Mouse (Mus musculus) CH12.LX (cell line): ENCODE data around the gene Zfp511. TPM values are rescaled to one million over a fixed set of nuclear protein-coding genes. Genes with fewer than 3 reads are reported as not detected.

Experiments used
- DNase-seq: peaks from one replicate; pipeline ENCODE4 v3.0.0-alpha.2; 2013; ENCODE audit errors: extremely low read depth
- H3K27ac ChIP-seq: 2 replicates; pipeline ENCODE4 v1.5.1; 2012; ENCODE audit warnings: low read depth, mild to moderate bottlenecking, control low read depth, moderate library complexity; ENCODE audit not compliant: insufficient read depth
- H3K27me3 ChIP-seq: replicated peaks from 2 replicates; pipeline ENCODE3; 2012; ENCODE audit warnings: inconsistent platforms
- H3K36me3 ChIP-seq, 2 experiments: replicated peaks in 1 of 2; 2 replicates each; pipeline versions ENCODE3 to v1.6.1; 2012; ENCODE audit warnings: inconsistent platforms in 1 of 2, low read length in 1 of 2, mild to moderate bottlenecking in 1 of 2, mixed read lengths in 1 of 2, moderate library complexity in 1 of 2; ENCODE audit not compliant: control insufficient read depth in 1 of 2, insufficient read depth in 1 of 2
- H3K4me1 ChIP-seq, 2 experiments: 2 replicates each; pipeline ENCODE4 v1.6.1; 2012; ENCODE audit warnings: inconsistent platforms in 1 of 2, moderate library complexity in 1 of 2; ENCODE audit not compliant: insufficient read depth in 2 of 2, control insufficient read depth in 1 of 2
- H3K4me2 ChIP-seq: 2 replicates; pipeline ENCODE4 v1.6.1; 2012; ENCODE audit warnings: low read depth, mild to moderate bottlenecking, control low read depth; ENCODE audit not compliant: poor library complexity, insufficient read depth, severe bottlenecking
- H3K4me3 ChIP-seq, 3 experiments: fragments of 150-350 bp in 1 of 3; sonication (generic) in 1 of 3; replicated peaks in 1 of 3; 2 replicates each; pipeline versions ENCODE3 to v1.5.1; 2011 to 2012; ENCODE audit warnings: low read depth in 2 of 3, low read length in 2 of 3, mild to moderate bottlenecking in 2 of 3, moderate library complexity in 2 of 3, control low read depth in 1 of 3, improper control_type of control experiment in 1 of 3, inconsistent platforms in 1 of 3, mixed read lengths in 1 of 3; ENCODE audit not compliant: poor library complexity in 1 of 3
- H3K79me2 ChIP-seq: replicated peaks from 2 replicates; pipeline ENCODE4 v1.6.1; 2012; ENCODE audit warnings: mild to moderate bottlenecking, moderate library complexity; ENCODE audit not compliant: control insufficient read depth, poor library complexity, insufficient read depth, severe bottlenecking; ENCODE audit errors: extremely low read depth
- H3K9ac ChIP-seq: 2 replicates; pipeline ENCODE4 v1.6.1; 2012; ENCODE audit warnings: low read depth, mild to moderate bottlenecking, control low read depth, moderate library complexity; ENCODE audit not compliant: insufficient read depth
- H3K9me3 ChIP-seq: replicated peaks from 2 replicates; pipeline ENCODE3; 2012; ENCODE audit warnings: low read length, inconsistent platforms, mixed read lengths
- CHD1 ChIP-seq: IDR thresholded peaks from 2 replicates; pipeline ENCODE4 v1.6.1; 2012; ENCODE audit warnings: low read depth, low read length, improper control_type of control experiment, inconsistent platforms
- CTCF ChIP-seq, 2 experiments: IDR thresholded peaks in 1 of 2; conservative IDR thresholded peaks in 1 of 2; 2 replicates each; pipeline ENCODE4 v1.5.1; 2011 to 2012; ENCODE audit warnings: low read depth in 2 of 2, low read length in 2 of 2, improper control_type of control experiment in 1 of 2, inconsistent platforms in 1 of 2, mild to moderate bottlenecking in 1 of 2, moderate library complexity in 1 of 2
- ELF1 ChIP-seq: IDR thresholded peaks from 2 replicates; pipeline ENCODE4 v1.6.1; 2014; ENCODE audit warnings: low read depth, mild to moderate bottlenecking, inconsistent platforms, low read length, improper control_type of control experiment
- EP300 ChIP-seq: IDR thresholded peaks from 2 replicates; pipeline ENCODE4 v1.6.1; 2011; ENCODE audit warnings: low read length, improper control_type of control experiment
- ETS1 ChIP-seq: conservative IDR thresholded peaks from 2 replicates; pipeline ENCODE4 v1.6.1; 2012; ENCODE audit warnings: low read depth, mild to moderate bottlenecking, inconsistent platforms, low read length, improper control_type of control experiment, moderate library complexity
- GABPA ChIP-seq: IDR thresholded peaks from 2 replicates; pipeline ENCODE4 v1.6.1; 2012; ENCODE audit warnings: low read depth, low read length, improper control_type of control experiment, inconsistent platforms; ENCODE audit not compliant: insufficient replicate concordance
- HCFC1 ChIP-seq: IDR thresholded peaks from 2 replicates; pipeline ENCODE4 v1.6.1; 2012; ENCODE audit warnings: low read depth, mild to moderate bottlenecking, inconsistent platforms, low read length, improper control_type of control experiment
- IRF4 ChIP-seq: IDR thresholded peaks from 2 replicates; pipeline ENCODE4 v1.6.1; 2014; ENCODE audit warnings: low read depth, mild to moderate bottlenecking, inconsistent platforms, low read length, improper control_type of control experiment
- JUN ChIP-seq: IDR thresholded peaks from 2 replicates; pipeline ENCODE4 v1.6.1; 2011; ENCODE audit warnings: low read depth, mild to moderate bottlenecking, low read length, improper control_type of control experiment, moderate library complexity; ENCODE audit not compliant: insufficient read depth
- JUND ChIP-seq: conservative IDR thresholded peaks from 2 replicates; pipeline ENCODE4 v1.6.1; 2011; ENCODE audit warnings: low read depth, low read length, improper control_type of control experiment
- KAT2A ChIP-seq: IDR thresholded peaks from 2 replicates; pipeline ENCODE4 v1.6.1; 2012; ENCODE audit warnings: low read length, improper control_type of control experiment, inconsistent platforms; ENCODE audit not compliant: insufficient replicate concordance
- MAFK ChIP-seq: IDR thresholded peaks from 2 replicates; pipeline ENCODE4 v1.6.1; 2011; ENCODE audit warnings: low read length, improper control_type of control experiment; ENCODE audit not compliant: insufficient replicate concordance
- MAX ChIP-seq: IDR thresholded peaks from 2 replicates; pipeline ENCODE4 v1.6.1; 2011; ENCODE audit warnings: low read length, improper control_type of control experiment
- MAZ ChIP-seq: IDR thresholded peaks from 2 replicates; pipeline ENCODE4 v1.6.1; 2012; ENCODE audit warnings: low read depth, mild to moderate bottlenecking, inconsistent platforms, low read length, improper control_type of control experiment, moderate library complexity
- MEF2A ChIP-seq: IDR thresholded peaks from 2 replicates; pipeline ENCODE4 v1.6.1; 2014; ENCODE audit warnings: low read depth, mild to moderate bottlenecking, inconsistent platforms, low read length, improper control_type of control experiment, borderline replicate concordance
- MYC ChIP-seq: IDR thresholded peaks from 2 replicates; pipeline ENCODE4 v1.6.1; 2011; ENCODE audit warnings: low read depth, mild to moderate bottlenecking, improper control_type of control experiment, low read length
- NELFE ChIP-seq: IDR thresholded peaks from 2 replicates; pipeline ENCODE4 v1.6.1; 2011; ENCODE audit warnings: low read depth, low read length, improper control_type of control experiment
- PAX5 ChIP-seq: IDR thresholded peaks from 2 replicates; pipeline ENCODE4 v1.6.1; 2012; ENCODE audit warnings: low read length, inconsistent platforms, mixed read lengths
- POLR2A ChIP-seq: IDR thresholded peaks from 2 replicates; pipeline ENCODE4 v1.6.1; 2011; ENCODE audit warnings: low read depth, mild to moderate bottlenecking, improper control_type of control experiment, low read length
- POLR2AphosphoS2 ChIP-seq: IDR thresholded peaks from 2 replicates; pipeline ENCODE4 v1.6.1; 2011; ENCODE audit warnings: low read depth, low read length, improper control_type of control experiment
- RAD21 ChIP-seq: IDR thresholded peaks from 2 replicates; pipeline ENCODE4 v1.6.1; 2011; ENCODE audit warnings: low read depth, mild to moderate bottlenecking, low read length, improper control_type of control experiment, moderate library complexity
- SMC3 ChIP-seq: IDR thresholded peaks from 2 replicates; pipeline ENCODE4 v1.6.1; 2011; ENCODE audit warnings: low read depth, low read length, improper control_type of control experiment
- TBP ChIP-seq: conservative IDR thresholded peaks from 2 replicates; pipeline ENCODE4 v1.6.1; 2011; ENCODE audit warnings: low read depth, low read length, improper control_type of control experiment
- TCF12 ChIP-seq: IDR thresholded peaks from 2 replicates; pipeline ENCODE4 v1.6.1; 2014; ENCODE audit warnings: low read depth, mild to moderate bottlenecking, inconsistent platforms, low read length, improper control_type of control experiment
- UBTF ChIP-seq: IDR thresholded peaks from 2 replicates; pipeline ENCODE4 v1.6.1; 2012; ENCODE audit warnings: low read depth, mild to moderate bottlenecking, inconsistent platforms, low read length, improper control_type of control experiment, moderate library complexity
- USF2 ChIP-seq: conservative IDR thresholded peaks from 2 replicates; pipeline ENCODE4 v1.6.1; 2011; ENCODE audit warnings: low read depth, low read length, improper control_type of control experiment
- ZC3H11A ChIP-seq: IDR thresholded peaks from 2 replicates; pipeline ENCODE4 v1.6.1; 2012; ENCODE audit warnings: low read depth, mild to moderate bottlenecking, inconsistent platforms, low read length, improper control_type of control experiment
- dilution Hi-C: fragments of 300-500 bp; cut with MboI; formaldehyde crosslinking; loops from 2 replicates; pipeline ENCODE4 v1.14.3; 2020; ENCODE audit warnings: low sequenced_read_pairs; ENCODE audit not compliant: extremely low pct_unique_long_range_greater_than_20kb, extremely low pct_ligation_motif_present
- in situ Hi-C: fragments of 300-500 bp; cut with MboI; formaldehyde crosslinking; loops from 3 replicates; pipeline ENCODE4 v1.14.3; 2019; ENCODE audit warnings: low sequenced_read_pairs, low pct_ligation_motif_present, low pct_unique_long_range_greater_than_20kb, mixed read lengths
- polyA plus RNA-seq: library from polyadenylated mRNA; unstranded; fragments of >175 nt; gene quantifications from 2 replicates; pipeline ENCODE4 v1.2.1, GENCODE M21; 2012; ENCODE audit warnings: low read depth; ENCODE audit not compliant: insufficient read length
- total RNA-seq, 2 experiments: library from RNA; depleted of rRNA; stranded (reverse); fragments of 300-350 nt in 1 of 2; fragments of >200 nt in 1 of 2; gene quantifications; 2 replicates each; pipeline ENCODE4 v1.2.3; 2012 to 2014

Zfp511 gene
- total and polyA plus RNA-seq, 3 experiments: 41.4 to 52.2 (median 44.6) TPM

GRCm38 (mm10) chr7:139994676-139995075, 41.5 kb upstream of the Zfp511 start:
- no peak overlapping the region; the same call in 1 of the 2 replicates for H3K4me2 ChIP-seq
- in situ Hi-C loops: loop anchor here (5.0 to 10.0 kb wide), 2 partner anchors 82 to 140 kb away; partner anchors contain the start of gene Mtg1
- dilution Hi-C loops: no loop called here
- peak; percentile 32; the same call in 1 of the 2 replicates for TF ChIP-seq ZC3H11A
- no peak for TF ChIP-seq POLR2A
- TF ChIP-seq USF2: no peak
- no peak for TF ChIP-seq EP300
- TF ChIP-seq ETS1: no peak
- 0 out of 2 replicates have a peak, but pooled peaks have one; percentile 17 for TF ChIP-seq NELFE
- TF ChIP-seq MAX: peak; percentile 14; the same call in 1 of the 2 replicates
- no peak for TF ChIP-seq HCFC1
- TF ChIP-seq MEF2A: 0 out of 2 replicates have a peak, but pooled peaks have one; percentile 61
- no peak for TF ChIP-seq MAZ
- peak; percentile 38; the same call in 1 of the 2 replicates for TF ChIP-seq JUND
- TF ChIP-seq CTCF (conservative IDR thresholded peaks at IDR 0.05 in 1 of 2, IDR thresholded peaks at IDR 0.05 in 1 of 2; ENCODE audit: low read depth in 2 of 2, low read length in 2 of 2): peak; percentile 80 to 93
- no peak for TF ChIP-seq CHD1
- TF ChIP-seq RAD21: peak; percentile 87
- peak; percentile 95 for TF ChIP-seq SMC3
- no peak for TF ChIP-seq ELF1
- no peak for TF ChIP-seq JUN
- TF ChIP-seq TBP: no peak
- TF ChIP-seq IRF4: peak; percentile 42; the same call in 1 of the 2 replicates
- TF ChIP-seq KAT2A: no peak
- H3K27ac ChIP-seq: peak overlapping the region; percentile 71; the same call in 1 of the 2 replicates
- no peak overlapping the region for H3K4me3 ChIP-seq
- H3K4me1 ChIP-seq: peaks cover 25 to 49% of the 10 kb centered on the region in 2 experiments
- peaks cover 23% of the 10 kb centered on the region for H3K79me2 ChIP-seq
- H3K9ac ChIP-seq: no peak overlapping the region
- no peaks in the 10 kb centered on the region for H3K9me3 ChIP-seq
- H3K27me3 ChIP-seq: no peaks in the 10 kb centered on the region
- peak; percentile 90 for DNase-seq
- H3K36me3 ChIP-seq: peaks cover 45 to 60% of the 10 kb centered on the region in 2 experiments

GRCm38 (mm10) chr7:139998691-139999350, 37.4 kb upstream of the Zfp511 start:
- no peak overlapping the region for H3K9ac ChIP-seq
- peaks cover 70 to 84% of the 10 kb centered on the region in 2 experiments for H3K36me3 ChIP-seq
- H3K4me2 ChIP-seq: no peak overlapping the region
- no peak for TF ChIP-seq UBTF
- no peak for TF ChIP-seq GABPA
- no peak for TF ChIP-seq PAX5
- no peak for TF ChIP-seq TCF12
- no peak for TF ChIP-seq POLR2AphosphoS2
- TF ChIP-seq MYC: no peak
- no peak for TF ChIP-seq MAFK
- TF ChIP-seq, all 38 proteins: peak for 0
- peaks cover 10 to 19% of the 10 kb centered on the region in 2 experiments for H3K4me1 ChIP-seq
- no peak overlapping the region for H3K27ac ChIP-seq
- no peaks in the 10 kb centered on the region for H3K9me3 ChIP-seq
- no peaks in the 10 kb centered on the region for H3K79me2 ChIP-seq
- H3K27me3 ChIP-seq: no peaks in the 10 kb centered on the region
- H3K4me3 ChIP-seq: no peak overlapping the region
- no peak for DNase-seq
- in situ Hi-C loops (loop anchor here (10.0 kb wide), 1 partner anchor 136 kb away; the partner anchor contains the start of gene Mtg1), dilution Hi-C loops (no loop called here)
